Mouse (Mus musculus) forebrain, postnatal 0 days (tissue): ENCODE measurements at regions not wholly inside any gene's neighbourhood (a gene's known extent, or its start where the extent isn't known, plus 50 kb on each side); places are given as distances from the start of the nearest gene placed in this dataset.
A peak's percentile ranks its signal among the peaks of the same experiment; 100 is the strongest.

ENCODE experiments used
- ATAC-seq: fragments of 200-750 bp; cut with Nextera tagmentation; 2 replicates; pipeline ENCODE4 v1.8.0; 2017; ENCODE audit warnings: mild to moderate bottlenecking, moderate library complexity
- DNase-seq: peaks from one replicate; pipeline ENCODE4 v3.0.0-alpha.2; 2015
- H3K27ac ChIP-seq: fragments of 300-500 bp; sonication (generic); 2 replicates; pipeline ENCODE4 v1.5.1; 2014; ENCODE audit warnings: low read depth, mild to moderate bottlenecking, antibody characterized with exemption, low read length, moderate library complexity, mixed read lengths
- H3K27me3 ChIP-seq: fragments of 300-500 bp; sonication (generic); 2 replicates; pipeline ENCODE4 v1.6.1; 2014; ENCODE audit warnings: mild to moderate bottlenecking, low read length, mixed read lengths; ENCODE audit not compliant: insufficient read depth
- H3K36me3 ChIP-seq: fragments of 300-500 bp; sonication (generic); 2 replicates; pipeline ENCODE4 v1.6.1; 2014; ENCODE audit warnings: mild to moderate bottlenecking, moderate library complexity; ENCODE audit not compliant: insufficient read depth
- H3K4me1 ChIP-seq: fragments of 300-500 bp; sonication (generic); 2 replicates; pipeline ENCODE4 v1.6.1; 2014; ENCODE audit warnings: antibody characterized with exemption; ENCODE audit not compliant: insufficient read depth
- H3K4me2 ChIP-seq: fragments of 300-500 bp; sonication (generic); 2 replicates; pipeline ENCODE4 v1.6.1; 2014; ENCODE audit warnings: low read depth, mild to moderate bottlenecking, moderate library complexity
- H3K4me3 ChIP-seq: fragments of 300-500 bp; sonication (generic); 2 replicates; pipeline ENCODE4 v1.5.1; 2014; ENCODE audit warnings: low read depth, low read length, mixed read lengths
- H3K9ac ChIP-seq: fragments of 300-500 bp; sonication (generic); 2 replicates; pipeline ENCODE4 v1.6.1; 2014; ENCODE audit warnings: mild to moderate bottlenecking
- H3K9me3 ChIP-seq: fragments of 300-500 bp; sonication (generic); 2 replicates; pipeline ENCODE4 v1.6.1; 2016; ENCODE audit warnings: low read length
- CTCF ChIP-seq: sonication (generic); IDR thresholded peaks from 2 replicates; pipeline ENCODE4 v1.5.1; 2016; ENCODE audit warnings: antibody characterized with exemption, control low read depth, low read depth
- WGBS: fragments of 180-500 bp; shearing (Covaris S2); extraction: QIAGEN DNeasy Blood & Tissue Kit; methylation state at CpG from one replicate; pipeline ENCODE4 v1.1.7; 2014; 5-methylcytosine and 5-hydroxymethylcytosine counted together

- Histone ChIP-seq H3K36me3 (no peaks in the 10 kb centered on the region), H3K4me1 (no peaks in the 10 kb centered on the region), H3K4me3 (no peak overlapping the region), H3K9ac (no peak overlapping the region), H3K27me3 (no peaks in the 10 kb centered on the region), H3K9me3 (no peaks in the 10 kb centered on the region), H3K27ac (no peak overlapping the region), H3K4me2 (no peak overlapping the region)
- DNase-seq, result no peak
- ATAC-seq, result no peak
- WGBS, result 74% methylated on average over 11 of the region's 11 CpGs
- TF ChIP-seq CTCF, result no peak
Measured at GRCm38 (mm10) chr11:109088488-109089252, 55.5 kb downstream of the E030025P04Rik start.

- H3K4me2 ChIP-seq, result no peak overlapping the region
- H3K36me3 ChIP-seq, result no peaks in the 10 kb centered on the region
- no peak for DNase-seq
- no peak for ATAC-seq
- H3K4me3 ChIP-seq, result no peak overlapping the region
- H3K9ac ChIP-seq, result no peak overlapping the region
- H3K4me1 ChIP-seq, result no peaks in the 10 kb centered on the region
- no peaks in the 10 kb centered on the region for H3K9me3 ChIP-seq
- no peak for TF ChIP-seq CTCF
- no peak overlapping the region for H3K27ac ChIP-seq
- H3K27me3 ChIP-seq, result no peaks in the 10 kb centered on the region
- 96% methylated on average over 4 of the region's 4 CpGs for WGBS
Measured at GRCm38 (mm10) chr11:109081957-109082356, 62.2 kb downstream of the E030025P04Rik start.

GRCm38 (mm10) chr11:109081454-109081853 lies 62.7 kb downstream of the E030025P04Rik start:
- no peak for DNase-seq
- Histone ChIP-seq H3K27ac (no peak overlapping the region), H3K27me3 (no peaks in the 10 kb centered on the region), H3K4me1 (no peaks in the 10 kb centered on the region), H3K9ac (no peak overlapping the region), H3K9me3 (no peaks in the 10 kb centered on the region), H3K36me3 (no peaks in the 10 kb centered on the region), H3K4me2 (no peak overlapping the region), H3K4me3 (no peak overlapping the region)
- TF ChIP-seq CTCF, result no peak
- 72% methylated on average over 10 of the region's 10 CpGs for WGBS
- no peak for ATAC-seq

- H3K4me3 ChIP-seq, result no peak overlapping the region
- 90% methylated on average over 9 of the region's 9 CpGs for whole genome bisulfite sequencing
Measured at GRCm38 (mm10) chr11:109080847-109081415, 63.2 kb downstream of the E030025P04Rik start.

GRCm38 (mm10) chr11:109079466-109079865 lies 64.7 kb downstream of the E030025P04Rik start:
- no peak for TF ChIP-seq CTCF
- no peaks in the 10 kb centered on the region for H3K4me1 ChIP-seq
- H3K9ac ChIP-seq, result no peak overlapping the region
- H3K4me3 ChIP-seq, result no peak overlapping the region
- H3K27me3 ChIP-seq, result no peaks in the 10 kb centered on the region
- H3K36me3 ChIP-seq, result no peaks in the 10 kb centered on the region
- WGBS, result 60% methylated on average over 4 of the region's 4 CpGs
- no peak overlapping the region for H3K27ac ChIP-seq
- peak; percentile 32 for DNase-seq
- no peak for ATAC-seq
- H3K4me2 ChIP-seq, result no peak overlapping the region
- no peaks in the 10 kb centered on the region for H3K9me3 ChIP-seq

More at GRCm38 (mm10) chr11:109080847-109081415, 63.2 kb downstream of the E030025P04Rik start:
- no peak for ATAC-seq
- no peak overlapping the region for H3K9ac ChIP-seq
- no peaks in the 10 kb centered on the region for H3K36me3 ChIP-seq
- H3K4me1 ChIP-seq, result no peaks in the 10 kb centered on the region
- no peak overlapping the region for H3K27ac ChIP-seq
- no peaks in the 10 kb centered on the region for H3K9me3 ChIP-seq
- no peak for DNase-seq
- TF ChIP-seq CTCF, result no peak
- H3K4me2 ChIP-seq, result no peak overlapping the region
- no peaks in the 10 kb centered on the region for H3K27me3 ChIP-seq

GRCm38 (mm10) chr11:109076587-109077417 lies 67.4 kb downstream of the E030025P04Rik start:
- H3K9ac ChIP-seq, result no peak overlapping the region
- no peaks in the 10 kb centered on the region for H3K9me3 ChIP-seq
- no peaks in the 10 kb centered on the region for H3K36me3 ChIP-seq
- H3K4me3 ChIP-seq, result no peak overlapping the region
- H3K4me1 ChIP-seq, result no peaks in the 10 kb centered on the region
- WGBS, result 78% methylated on average over 19 of the region's 19 CpGs
- no peaks in the 10 kb centered on the region for H3K27me3 ChIP-seq
- no peak for TF ChIP-seq CTCF
- ATAC-seq (no peak), DNase-seq (no peak)
- no peak overlapping the region for H3K27ac ChIP-seq
- H3K4me2 ChIP-seq, result no peak overlapping the region

- H3K4me1 ChIP-seq, result peaks cover 5% of the 10 kb centered on the region
- no peaks in the 10 kb centered on the region for H3K9me3 ChIP-seq
- no peaks in the 10 kb centered on the region for H3K36me3 ChIP-seq
- no peak overlapping the region for H3K27ac ChIP-seq
- no peak for TF ChIP-seq CTCF
- no peak overlapping the region for H3K4me2 ChIP-seq
- H3K4me3 ChIP-seq, result no peak overlapping the region
- no peaks in the 10 kb centered on the region for H3K27me3 ChIP-seq
- no peak for ATAC-seq
- no peak overlapping the region for H3K9ac ChIP-seq
- WGBS, result 49% methylated on average over 2 of the region's 2 CpGs
- no peak for DNase-seq
Measured at GRCm38 (mm10) chr11:109071340-109071739, 72.8 kb downstream of the E030025P04Rik start.
